Mouse (Mus musculus) bone marrow macrophage, adult 2 months (primary cell): Measurements from ENCODE around the gene Hrct1.

ENCODE experiments used
- CTCF ChIP-seq: IDR thresholded peaks from 2 replicates; pipeline ENCODE4 v1.5.1; 2012; ENCODE audit warnings: low read depth, mild to moderate bottlenecking, low read length, moderate library complexity
- POLR2A ChIP-seq: IDR thresholded peaks from 2 replicates; pipeline ENCODE4 v1.6.1; 2012; ENCODE audit warnings: mild to moderate bottlenecking, low read depth, low read length, borderline replicate concordance

GRCm38 (mm10) chr4:43742637-43743036, 15.6 kb downstream of the Hrct1 start:
- TF ChIP-seq CTCF (no peak), POLR2A (no peak)
